In genomic region chr9:65823716-65824462, GRCm38 (mm10) we compare ENCODE assay signal across 8 mouse cellular contexts. TPM values are rescaled to one million over a fixed set of nuclear protein-coding genes. Genes with fewer than 3 reads are reported as not detected.
DNase-seq lines count a peak whose midpoint lies in the region; ATAC-seq and TF ChIP-seq lines count a peak whose summit lies in the region.

No protein-coding gene starts in this region.

- no peak for TF ChIP-seq CTCF in left cerebral cortex, adult 2 months (IDR thresholded peaks at IDR 0.05)

- peaks cover 77% of the 10 kb centered on the region for H3K79me2 ChIP-seq in myocyte (ENCODE audit: control insufficient read depth, insufficient read depth)

- H3K27me3 ChIP-seq in embryonic facial prominence, embryonic 15.5 days: no peaks in the 10 kb centered on the region
- H3K27me3 ChIP-seq in hindbrain, embryonic 14.5 days (ENCODE audit: control insufficient read depth, insufficient read depth, low read length): no peaks in the 10 kb centered on the region
- H3K27me3 ChIP-seq in myocyte (ENCODE audit: control insufficient read depth, insufficient read depth, insufficient read length): no peaks in the 10 kb centered on the region

- H3K36me3 ChIP-seq in embryonic facial prominence, embryonic 15.5 days: no peaks in the 10 kb centered on the region
- H3K36me3 ChIP-seq in hindbrain, embryonic 14.5 days (replicated peaks; ENCODE audit: control insufficient read depth, insufficient read depth): no peaks in the 10 kb centered on the region
- no peaks in the 10 kb centered on the region for H3K36me3 ChIP-seq in myocyte (ENCODE audit: control insufficient read depth, insufficient read depth)

- intact Hi-C loops in left cerebral cortex, adult 2 months (cut with DNase I): no loop called here
- intact Hi-C loops in left cerebral cortex, postnatal 36 days (cut with DNase I): no loop called here

- WGBS in embryonic facial prominence, embryonic 15.5 days: 59% methylated on average over 10 of the region's 10 CpGs
- 36% methylated on average over 10 of the region's 10 CpGs for whole genome bisulfite sequencing in hindbrain, embryonic 14.5 days

- H3K9me3 ChIP-seq in embryonic facial prominence, embryonic 15.5 days (replicated peaks): no peaks in the 10 kb centered on the region
- H3K9me3 ChIP-seq in hindbrain, embryonic 14.5 days (ENCODE audit: control insufficient read depth, low read length): no peaks in the 10 kb centered on the region

- no peak for TF ChIP-seq POLR2A in myocyte (IDR thresholded peaks at IDR 0.05; ENCODE audit: insufficient read length, low read depth)

- H3K27ac ChIP-seq in embryonic facial prominence, embryonic 15.5 days (replicated peaks): peak overlapping the region; percentile 24
- 0 out of 2 replicates have a peak overlapping the region, but pooled peaks have one; percentile 51 for H3K27ac ChIP-seq in hindbrain, embryonic 14.5 days
- no peak overlapping the region for H3K27ac ChIP-seq in left cerebral cortex, adult 2 months

- peak; percentile 18 for DNase-seq in kidney, postnatal 14 days
- no peak for DNase-seq in kidney, postnatal 36 days
- DNase-seq in hindbrain, embryonic 14.5 days (ENCODE audit: low spot score): no peak
- no peak for DNase-seq in left cerebral cortex, adult 2 months (ENCODE audit: extremely low spot score in 1 of 2, low spot score in 2 of 2)
- no peak for DNase-seq in left cerebral cortex, postnatal 36 days (ENCODE audit: low spot score in 2 of 2)

- ATAC-seq in embryonic facial prominence, embryonic 15.5 days (ENCODE audit: insufficient number of reproducible peaks, low FRiP score, low TSS enrichment, low read depth): no peak
- no peak for ATAC-seq in hindbrain, embryonic 14.5 days (ENCODE audit: low FRiP score)
- ATAC-seq in frontal cortex, adult (ENCODE audit: low TSS enrichment): no peak

- H3K4me2 ChIP-seq in embryonic facial prominence, embryonic 15.5 days (replicated peaks): no peak overlapping the region
- peak overlapping the region; percentile 82 for H3K4me2 ChIP-seq in hindbrain, embryonic 14.5 days (replicated peaks)
- H3K4me2 ChIP-seq in myocyte (ENCODE audit: low read depth): peak overlapping the region; percentile 36

- peaks cover 38% of the 10 kb centered on the region for H3K4me1 ChIP-seq in embryonic facial prominence, embryonic 15.5 days
- H3K4me1 ChIP-seq in hindbrain, embryonic 14.5 days (replicated peaks; ENCODE audit: control insufficient read depth, insufficient read depth, low read length): peaks cover 51% of the 10 kb centered on the region

- H3K4me3 ChIP-seq in embryonic facial prominence, embryonic 15.5 days (replicated peaks): no peak overlapping the region
- H3K4me3 ChIP-seq in hindbrain, embryonic 14.5 days (replicated peaks; ENCODE audit: low read length): peak overlapping the region; percentile 3; the same call in 1 of the 2 replicates
- no peak overlapping the region for H3K4me3 ChIP-seq in myocyte
- no peak overlapping the region for H3K4me3 ChIP-seq in left cerebral cortex, adult 2 months

- no peak overlapping the region for H3K9ac ChIP-seq in embryonic facial prominence, embryonic 15.5 days
- H3K9ac ChIP-seq in hindbrain, embryonic 14.5 days: peak overlapping the region; percentile 36

- H3ac ChIP-seq in myocyte (ENCODE audit: control insufficient read depth, insufficient read length): no peak overlapping the region

TF ChIP-seq in myocyte, 11 proteins besides CTCF, POLR2A, EP300 and RAD21:
- TF ChIP-seq MYOD1 (IDR thresholded peaks at IDR 0.05; ENCODE audit: control insufficient read depth in 1 of 3, insufficient read length in 2 of 3, low read depth in 2 of 3) (peak in 2 of 3 experiments; percentile 47 to 61), REST (IDR thresholded peaks at IDR 0.05; ENCODE audit: insufficient read depth, insufficient read length) (no peak), MYOG (IDR thresholded peaks at IDR 0.05; ENCODE audit: control insufficient read depth in 1 of 3, insufficient read depth in 1 of 3, insufficient read length in 2 of 3, low read depth in 2 of 3) (peak in 1 of 3 experiments; percentile 66)

RNA-seq across cellular contexts. Expression of gene Zfp609, which starts 3.5 kb away (rescaled TPM):
- 7.9 and 8.5 TPM in 2 replicates for polyA plus RNA-seq in embryonic facial prominence, embryonic 15.5 days (2015; fragmentation: Nextera tagmentation; extraction: Ambion mirVana)
- 8.0 and 8.8 TPM in 2 replicates for polyA plus RNA-seq in hindbrain, embryonic 14.5 days (2014; fragmentation: Nextera tagmentation; extraction: Ambion mirVana)
- 11.1 TPM for polyA plus RNA-seq in myocyte (2012; fragmentation: generic; extraction: Trizol)
- total RNA-seq in left cerebral cortex, adult 2 months (2021): 10 to 100 TPM; 48.5 to 49.1 TPM
- 10 to 100 TPM; 45.2 to 53.4 TPM for total RNA-seq in left cerebral cortex, postnatal 36 days (2021)
